Mouse (Mus musculus): ENCODE measurements around the gene Tsg101. TPM values are rescaled to one million over a fixed set of nuclear protein-coding genes. Genes with fewer than 3 reads are reported as not detected.

Tsg101 gene
- polyA plus RNA-seq, 1 experiment from 2014 or later = 129 TPM

GRCm38 (mm10) chr7:46857436-46857835 is 62.3 kb downstream of the Tsg101 start:
- H3K36me3 ChIP-seq (ENCODE audit: control insufficient read depth, insufficient read depth, low read length) = peaks cover 24% of the 10 kb centered on the region
- H3K4me3 ChIP-seq (ENCODE audit: low read depth, low read length) = no peak overlapping the region
- no peaks in the 10 kb centered on the region for H3K9me3 ChIP-seq (ENCODE audit: control insufficient read depth, low read length)
- DNase-seq (ENCODE audit: low spot score) (no peak), ATAC-seq (replicated peaks; ENCODE audit: low FRiP score) (no peak)
- H3K27me3 ChIP-seq (replicated peaks; ENCODE audit: control insufficient read depth, insufficient read depth, low read length) = no peaks in the 10 kb centered on the region
- no peak overlapping the region for H3K9ac ChIP-seq (ENCODE audit: low read depth, low read length)
- H3K4me2 ChIP-seq = no peak overlapping the region
- H3K27ac ChIP-seq (ENCODE audit: low read depth, low read length) = no peak overlapping the region
- WGBS = 72% methylated on average over 9 of the region's 9 CpGs
- no peaks in the 10 kb centered on the region for H3K4me1 ChIP-seq (replicated peaks; ENCODE audit: control insufficient read depth, insufficient read depth, low read length)

DNA sequence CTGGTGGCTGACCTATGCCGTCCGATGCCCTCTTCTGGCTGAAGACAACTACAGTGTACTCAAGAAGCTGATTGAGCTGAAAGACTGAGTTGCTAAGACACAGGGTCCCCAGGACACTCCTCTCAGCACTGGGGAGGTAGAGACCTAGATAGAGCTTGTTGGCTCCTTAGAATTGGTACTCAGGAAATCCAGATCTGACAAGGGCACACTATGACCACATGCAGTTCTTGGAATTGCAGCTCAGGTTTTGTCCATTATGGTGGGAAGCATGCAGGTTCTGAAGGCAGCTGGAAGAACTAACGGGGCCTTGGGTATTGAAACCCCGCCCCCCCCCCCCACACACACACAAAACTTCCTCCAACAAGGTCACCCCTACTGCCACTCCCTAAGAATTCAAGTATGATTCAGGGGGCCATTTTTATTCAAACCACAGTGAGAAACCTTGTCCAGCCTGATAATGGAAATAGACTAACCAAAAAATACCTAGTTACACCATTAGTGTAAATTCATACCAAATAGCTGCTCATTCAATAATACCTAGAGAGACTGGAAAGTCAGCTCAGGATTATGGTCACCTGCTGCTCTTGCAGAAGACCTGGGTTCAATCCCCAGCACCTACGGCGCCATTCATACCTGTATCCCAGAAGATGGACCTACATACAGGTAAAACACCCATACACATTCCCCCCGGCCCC is 63.8 kb downstream of the Tsg101 start:
- 65% methylated on average over 7 of the region's 7 CpGs for WGBS
- ATAC-seq (replicated peaks; ENCODE audit: low FRiP score) (peak; percentile 33; the same call in 1 of the 2 replicates), DNase-seq (ENCODE audit: low spot score) (no peak)
- no peaks in the 10 kb centered on the region for H3K4me1 ChIP-seq (replicated peaks; ENCODE audit: control insufficient read depth, insufficient read depth, low read length)
- no peak overlapping the region for H3K9ac ChIP-seq (ENCODE audit: low read depth, low read length)
- no peaks in the 10 kb centered on the region for H3K9me3 ChIP-seq (ENCODE audit: control insufficient read depth, low read length)
- H3K27me3 ChIP-seq (replicated peaks; ENCODE audit: control insufficient read depth, insufficient read depth, low read length) = no peaks in the 10 kb centered on the region
- H3K4me2 ChIP-seq = no peak overlapping the region
- no peak overlapping the region for H3K4me3 ChIP-seq (ENCODE audit: low read depth, low read length)
- H3K36me3 ChIP-seq (ENCODE audit: control insufficient read depth, insufficient read depth, low read length) = peaks cover 33% of the 10 kb centered on the region
- H3K27ac ChIP-seq (ENCODE audit: low read depth, low read length) = no peak overlapping the region

DNA sequence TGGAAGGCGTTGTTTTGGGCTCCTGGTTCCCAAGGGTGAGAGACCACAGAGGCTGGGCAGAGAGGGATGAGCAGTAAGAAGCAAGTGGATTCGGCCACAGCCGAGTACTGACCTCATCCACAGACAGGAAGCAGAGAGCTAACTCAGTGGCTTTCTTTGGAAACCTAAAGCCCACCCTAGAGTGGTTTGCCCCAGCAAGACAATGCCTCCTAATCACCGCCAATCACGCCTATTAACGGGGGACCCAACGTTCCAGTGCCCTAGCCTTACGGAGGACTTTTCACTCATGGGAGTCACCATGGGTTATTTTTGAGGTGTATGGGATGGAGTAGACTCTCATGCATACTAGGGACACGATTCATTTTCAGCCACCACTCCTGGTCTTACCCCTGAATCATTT is 66.4 kb downstream of the Tsg101 start:
- DNase-seq (ENCODE audit: low spot score) = no peak
- H3K36me3 ChIP-seq (ENCODE audit: control insufficient read depth, insufficient read depth, low read length) = peaks cover 55% of the 10 kb centered on the region
- no peak overlapping the region for H3K9ac ChIP-seq (ENCODE audit: low read depth, low read length)
- no peaks in the 10 kb centered on the region for H3K4me1 ChIP-seq (replicated peaks; ENCODE audit: control insufficient read depth, insufficient read depth, low read length)
- no peak for ATAC-seq (replicated peaks; ENCODE audit: low FRiP score)
- H3K27ac ChIP-seq (ENCODE audit: low read depth, low read length) = no peak overlapping the region
- H3K9me3 ChIP-seq (ENCODE audit: control insufficient read depth, low read length) = no peaks in the 10 kb centered on the region
- H3K4me2 ChIP-seq = no peak overlapping the region
- H3K27me3 ChIP-seq (replicated peaks; ENCODE audit: control insufficient read depth, insufficient read depth, low read length) = no peaks in the 10 kb centered on the region
- no peak overlapping the region for H3K4me3 ChIP-seq (ENCODE audit: low read depth, low read length)
- WGBS = 88% methylated on average over 9 of the region's 9 CpGs

DNA sequence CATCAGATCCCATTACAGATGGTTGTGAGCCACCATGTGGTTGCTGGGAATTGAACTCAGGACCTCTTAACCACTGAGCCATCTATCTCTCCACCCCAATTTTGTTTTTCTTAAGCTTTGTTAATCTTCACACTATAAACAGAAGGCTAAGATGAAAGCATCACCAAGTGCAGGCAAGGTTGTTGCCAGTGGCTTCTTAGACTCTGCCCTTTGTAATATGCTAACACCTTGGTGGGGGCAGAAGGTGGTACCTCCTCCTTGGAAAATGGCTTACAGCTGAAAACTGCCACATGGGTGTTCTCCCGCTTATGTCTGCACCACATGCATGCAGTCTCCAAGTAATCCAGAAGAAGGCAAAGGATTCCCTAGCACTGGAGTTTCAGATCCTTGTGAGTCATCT is 67.1 kb downstream of the Tsg101 start:
- Histone ChIP-seq H3K36me3 (ENCODE audit: control insufficient read depth, insufficient read depth, low read length) (peaks cover 60% of the 10 kb centered on the region), H3K4me3 (ENCODE audit: low read depth, low read length) (no peak overlapping the region), H3K4me1 (replicated peaks; ENCODE audit: control insufficient read depth, insufficient read depth, low read length) (peaks cover 2% of the 10 kb centered on the region; the same call in 1 of the 2 replicates), H3K27me3 (replicated peaks; ENCODE audit: control insufficient read depth, insufficient read depth, low read length) (no peaks in the 10 kb centered on the region), H3K9me3 (ENCODE audit: control insufficient read depth, low read length) (no peaks in the 10 kb centered on the region), H3K9ac (ENCODE audit: low read depth, low read length) (no peak overlapping the region), H3K4me2 (no peak overlapping the region), H3K27ac (ENCODE audit: low read depth, low read length) (no peak overlapping the region)
- ATAC-seq (replicated peaks; ENCODE audit: low FRiP score) = no peak
- WGBS = 85% methylated on average over 1 of the region's 1 CpGs
- no peak for DNase-seq (ENCODE audit: low spot score)

DNA sequence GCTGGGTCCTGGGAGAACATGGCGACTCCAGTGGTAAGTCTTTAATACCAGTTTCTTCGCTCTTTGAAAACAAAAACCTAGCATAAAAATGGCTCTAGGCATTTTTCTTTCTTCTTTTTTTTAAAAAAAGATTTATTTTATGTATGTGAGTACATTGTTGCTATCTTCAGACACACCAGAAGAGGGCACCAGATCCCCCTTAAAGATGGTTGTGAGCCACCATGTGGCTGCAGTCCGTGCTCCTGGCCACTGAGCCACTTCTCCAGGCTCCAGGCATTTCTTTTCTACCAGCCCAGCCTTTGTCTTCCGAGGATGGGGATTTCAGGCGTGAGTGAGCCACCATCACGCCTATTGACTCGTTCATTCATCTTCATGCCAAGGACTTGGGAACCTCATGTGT is 68.7 kb downstream of the Tsg101 start:
- peaks cover 5% of the 10 kb centered on the region for H3K4me1 ChIP-seq (replicated peaks; ENCODE audit: control insufficient read depth, insufficient read depth, low read length)
- H3K9ac ChIP-seq (ENCODE audit: low read depth, low read length) = no peak overlapping the region
- H3K27ac ChIP-seq (ENCODE audit: low read depth, low read length) = no peak overlapping the region
- 86% methylated on average over 7 of the region's 7 CpGs for WGBS
- no peaks in the 10 kb centered on the region for H3K9me3 ChIP-seq (ENCODE audit: control insufficient read depth, low read length)
- H3K36me3 ChIP-seq (ENCODE audit: control insufficient read depth, insufficient read depth, low read length) = peaks cover 64% of the 10 kb centered on the region
- no peaks in the 10 kb centered on the region for H3K27me3 ChIP-seq (replicated peaks; ENCODE audit: control insufficient read depth, insufficient read depth, low read length)
- no peak overlapping the region for H3K4me3 ChIP-seq (ENCODE audit: low read depth, low read length)
- no peak overlapping the region for H3K4me2 ChIP-seq
- DNase-seq (ENCODE audit: low spot score) (no peak), ATAC-seq (replicated peaks; ENCODE audit: low FRiP score) (no peak)

GRCm38 (mm10) chr7:46849287-46849686 is 70.5 kb downstream of the Tsg101 start:
- Histone ChIP-seq H3K4me1 (replicated peaks; ENCODE audit: control insufficient read depth, insufficient read depth, low read length) (peaks cover 14% of the 10 kb centered on the region), H3K27me3 (replicated peaks; ENCODE audit: control insufficient read depth, insufficient read depth, low read length) (no peaks in the 10 kb centered on the region), H3K4me3 (ENCODE audit: low read depth, low read length) (no peak overlapping the region), H3K9ac (ENCODE audit: low read depth, low read length) (no peak overlapping the region), H3K4me2 (no peak overlapping the region), H3K9me3 (ENCODE audit: control insufficient read depth, low read length) (no peaks in the 10 kb centered on the region), H3K36me3 (ENCODE audit: control insufficient read depth, insufficient read depth, low read length) (peaks cover 58% of the 10 kb centered on the region), H3K27ac (ENCODE audit: low read depth, low read length) (no peak overlapping the region)
- WGBS = 89% methylated on average over 5 of the region's 5 CpGs
- ATAC-seq (replicated peaks; ENCODE audit: low FRiP score) (no peak), DNase-seq (ENCODE audit: low spot score) (no peak)

DNA sequence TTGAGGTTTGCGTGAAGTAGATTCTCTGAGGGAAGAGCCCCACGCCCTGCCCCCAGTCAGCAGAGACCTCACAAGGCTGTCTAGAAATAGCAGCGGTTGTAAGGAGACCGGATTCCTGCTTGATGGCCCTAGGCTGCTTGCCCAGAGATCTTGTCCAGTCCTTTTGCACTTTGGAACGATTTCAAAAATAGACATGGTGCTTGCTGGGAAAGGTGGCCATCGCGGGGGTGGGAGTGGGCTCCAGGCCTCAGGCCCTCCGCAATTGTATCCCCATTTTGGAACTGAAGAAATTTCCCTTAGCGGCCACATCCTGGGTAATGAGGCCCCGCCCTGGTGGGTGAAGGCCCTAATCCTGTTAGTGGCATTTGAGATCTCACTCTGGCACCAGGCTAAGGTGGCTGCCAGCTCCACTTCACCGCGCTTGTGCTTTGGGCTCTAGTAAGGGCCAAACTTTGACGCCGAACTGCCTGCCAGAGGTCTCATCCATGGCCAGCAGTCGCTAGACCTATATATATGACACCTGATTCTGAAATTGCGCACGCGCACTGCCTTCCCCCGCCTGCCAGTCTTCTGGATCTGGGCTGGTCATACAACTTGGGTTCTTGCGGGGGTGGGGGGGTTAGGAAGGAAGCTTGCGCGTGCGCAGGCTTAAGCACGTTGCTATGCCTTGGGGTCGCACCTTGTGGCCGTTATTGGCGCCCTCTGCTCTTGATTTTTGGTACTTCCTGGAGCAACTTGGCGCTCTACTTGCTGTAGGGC is 73.1 kb downstream of the Tsg101 start:
- Histone ChIP-seq H3K9me3 (ENCODE audit: control insufficient read depth, low read length) (no peaks in the 10 kb centered on the region), H3K9ac (ENCODE audit: low read depth, low read length) (peak overlapping the region; percentile 92), H3K4me2 (peak overlapping the region; percentile 87), H3K4me3 (ENCODE audit: low read depth, low read length) (peak overlapping the region; percentile 72), H3K27ac (ENCODE audit: low read depth, low read length) (peak overlapping the region; percentile 92), H3K27me3 (replicated peaks; ENCODE audit: control insufficient read depth, insufficient read depth, low read length) (no peaks in the 10 kb centered on the region), H3K4me1 (replicated peaks; ENCODE audit: control insufficient read depth, insufficient read depth, low read length) (peaks cover 18% of the 10 kb centered on the region), H3K36me3 (ENCODE audit: control insufficient read depth, insufficient read depth, low read length) (peaks cover 35% of the 10 kb centered on the region)
- ATAC-seq (replicated peaks; ENCODE audit: low FRiP score) (peak; percentile 35), DNase-seq (ENCODE audit: low spot score) (peak; percentile 74)
- WGBS = under 1% methylated on average over 28 of the region's 28 CpGs

GRCm38 (mm10) chr7:46845978-46846485 is 73.7 kb downstream of the Tsg101 start:
- Histone ChIP-seq H3K4me1 (replicated peaks; ENCODE audit: control insufficient read depth, insufficient read depth, low read length) (peaks cover 21% of the 10 kb centered on the region), H3K9ac (ENCODE audit: low read depth, low read length) (peak overlapping the region; percentile 92), H3K4me2 (peak overlapping the region; percentile 87), H3K4me3 (ENCODE audit: low read depth, low read length) (peak overlapping the region; percentile 72), H3K27ac (ENCODE audit: low read depth, low read length) (peak overlapping the region; percentile 92), H3K27me3 (replicated peaks; ENCODE audit: control insufficient read depth, insufficient read depth, low read length) (no peaks in the 10 kb centered on the region), H3K9me3 (ENCODE audit: control insufficient read depth, low read length) (no peaks in the 10 kb centered on the region), H3K36me3 (ENCODE audit: control insufficient read depth, insufficient read depth, low read length) (peaks cover 31% of the 10 kb centered on the region)
- under 1% methylated on average over 36 of the region's 36 CpGs for WGBS
- ATAC-seq (replicated peaks; ENCODE audit: low FRiP score) (peak; percentile 22; the same call in 1 of the 2 replicates), DNase-seq (ENCODE audit: low spot score) (peak; percentile 67)
